Mouse (Mus musculus) central nervous system, embryonic 11.5 days (tissue): ENCODE data around the gene Eif4g1. TPM values are rescaled to one million over a fixed set of nuclear protein-coding genes. Genes with fewer than 3 reads are reported as not detected.

ENCODE experiments used
- polyA plus RNA-seq: library from polyadenylated mRNA; depleted of rRNA; stranded (reverse); fragments of >200 nt; gene quantifications from 2 replicates; pipeline ENCODE4 v1.2.3, GENCODE M21; 2012; rRNA removed

Eif4g1 gene
- polyA plus RNA-seq = 283 and 370 TPM in 2 replicates

GRCm38 (mm10) chr16:20668013-20668412 is at the start of gene Eif4g1:
Gene Eif4g1, plus strand, starts transcription at chr16:20668313.

GRCm38 (mm10) chr16:20621191-20621990 is 46.7 kb upstream of the Eif4g1 start, which contains the start of gene Camk2n2:
Gene Camk2n2, minus strand, starts transcription at chr16:20621287.

DNA sequence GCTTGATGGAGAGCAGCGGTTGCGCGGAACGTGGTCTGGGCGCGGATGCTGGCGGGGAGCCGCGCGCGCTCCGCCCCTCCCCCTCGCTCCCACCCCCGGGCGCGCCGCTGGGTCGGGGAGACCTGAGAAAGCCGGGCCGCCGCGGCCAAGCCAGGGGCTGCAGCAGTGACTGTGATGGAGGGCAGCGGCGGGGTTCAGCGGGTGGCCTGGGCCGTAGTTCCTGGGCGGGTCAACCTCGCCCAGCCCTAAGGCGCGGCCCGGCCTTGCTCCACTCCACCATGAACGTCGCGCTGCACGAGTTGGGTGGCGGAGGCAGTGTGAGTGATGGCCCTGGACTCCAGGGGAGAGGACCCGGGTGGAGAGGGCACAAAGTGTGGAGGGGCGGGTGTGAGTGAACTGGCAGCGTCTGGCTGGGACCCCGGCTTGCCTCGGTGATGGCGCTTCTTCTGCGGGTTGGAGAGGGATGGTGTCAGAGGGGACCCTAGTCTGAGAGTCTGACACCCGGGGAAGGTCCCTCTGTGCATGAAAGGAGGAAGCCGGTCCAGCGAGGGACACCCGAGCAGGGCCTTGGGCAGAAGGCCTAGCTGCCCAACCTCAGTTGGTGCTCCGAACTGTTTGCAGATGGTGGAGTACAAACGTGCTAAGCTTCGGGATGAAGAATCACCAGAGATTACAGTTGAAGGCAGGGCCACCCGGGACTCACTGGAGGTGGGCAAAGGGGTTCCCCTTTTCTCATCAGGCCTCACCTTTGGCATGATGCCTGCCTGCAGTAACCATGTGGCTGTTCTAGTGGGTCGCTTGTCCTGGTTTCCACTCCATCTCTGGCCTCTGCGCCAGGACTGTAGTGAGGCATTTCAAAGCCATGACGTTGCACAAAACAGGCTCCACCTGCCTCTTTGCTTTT is 38.1 kb upstream of the Eif4g1 start, which contains the start of gene Ece2:
Gene Ece2, plus strand, starts transcription at position 98 of the 904 bp plus-strand sequence.

GRCm38 (mm10) chr16:20651076-20651946 is 16.8 kb upstream of the Eif4g1 start, which contains the start of gene Psmd2:
Gene Psmd2, plus strand, starts transcription at chr16:20651652.

DNA sequence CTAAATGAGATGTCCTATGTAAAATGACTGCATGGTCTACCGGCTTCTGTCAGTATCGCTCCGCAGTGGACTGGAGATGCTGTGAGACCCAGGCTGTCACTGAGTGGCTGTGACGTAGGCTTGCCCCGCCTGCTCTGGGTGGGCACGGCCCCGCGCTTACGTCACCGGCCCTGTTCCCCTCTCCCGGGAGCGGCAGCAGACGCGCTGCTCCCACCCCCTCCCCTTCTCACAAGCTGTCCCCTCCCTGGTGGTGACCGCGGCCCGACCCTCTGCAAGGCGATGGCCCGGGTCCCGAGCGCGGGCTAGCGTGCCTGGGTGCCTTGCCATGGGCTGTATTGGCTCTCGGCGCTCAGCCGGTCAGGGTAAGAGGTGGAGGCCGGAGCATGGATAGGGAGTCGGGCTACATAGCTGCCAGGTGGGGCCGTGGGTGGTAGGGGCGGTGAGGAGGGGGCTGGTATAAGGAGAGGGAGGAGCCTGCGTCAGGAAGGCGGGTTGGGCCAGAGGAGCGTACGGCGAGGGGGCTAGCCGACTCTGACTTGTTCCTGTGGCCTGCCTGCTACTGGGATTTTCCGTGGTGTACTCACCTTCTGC is 25.1 kb downstream of the Eif4g1 start, which contains the start of gene Fam131a:
Gene Fam131a, plus strand, starts transcription at position 131 of the 591 bp plus-strand sequence.

GRCm38 (mm10) chr16:20717181-20717977 is 49.3 kb downstream of the Eif4g1 start, which contains the start of the genes Polr2h and Clcn2:
Gene Polr2h, plus strand, starts transcription at chr16:20717665.
Gene Clcn2, minus strand, starts transcription at chr16:20717746.

DNA sequence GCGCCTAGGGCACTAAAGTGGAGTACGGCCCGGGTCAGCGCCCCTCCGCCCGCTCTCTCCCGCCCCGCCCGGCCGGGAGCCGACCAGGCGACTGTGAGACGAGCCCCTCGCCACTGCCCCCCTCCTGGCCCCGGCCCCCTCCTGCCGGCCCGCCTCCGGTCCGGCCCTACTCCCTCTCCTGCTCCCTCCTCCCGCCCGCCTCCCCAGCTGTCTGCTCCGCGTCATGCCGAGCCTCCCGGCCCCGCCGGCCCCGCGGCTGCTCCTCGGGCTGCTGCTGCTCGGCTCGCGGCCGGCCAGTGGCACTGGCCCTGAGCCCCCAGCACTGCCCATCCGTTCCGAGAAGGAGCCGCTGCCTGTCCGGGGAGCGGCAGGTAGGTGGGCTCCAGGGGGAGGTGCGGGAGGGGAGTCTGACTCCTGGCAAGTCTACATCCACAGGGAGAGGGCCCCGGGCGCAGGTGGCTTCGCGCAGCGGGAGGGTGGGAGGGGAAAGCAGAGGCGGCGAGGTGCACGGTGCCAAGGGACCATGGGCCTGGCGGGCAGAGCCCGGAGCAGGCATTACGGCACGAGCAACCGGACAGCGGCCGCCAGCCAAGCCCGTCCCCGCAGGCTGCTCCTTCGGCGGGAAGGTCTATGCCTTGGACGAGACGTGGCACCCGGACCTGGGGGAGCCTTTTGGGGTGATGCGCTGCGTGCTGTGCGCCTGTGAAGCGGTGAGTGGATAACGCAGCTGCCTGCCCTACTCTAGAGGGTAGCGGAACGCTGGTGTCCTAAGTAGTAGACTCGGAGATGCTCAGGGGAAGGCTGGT is 65.0 kb downstream of the Eif4g1 start, which contains the start of gene Chrd:
Gene Chrd, plus strand, starts transcription at position 203 of the 806 bp plus-strand sequence.

DNA sequence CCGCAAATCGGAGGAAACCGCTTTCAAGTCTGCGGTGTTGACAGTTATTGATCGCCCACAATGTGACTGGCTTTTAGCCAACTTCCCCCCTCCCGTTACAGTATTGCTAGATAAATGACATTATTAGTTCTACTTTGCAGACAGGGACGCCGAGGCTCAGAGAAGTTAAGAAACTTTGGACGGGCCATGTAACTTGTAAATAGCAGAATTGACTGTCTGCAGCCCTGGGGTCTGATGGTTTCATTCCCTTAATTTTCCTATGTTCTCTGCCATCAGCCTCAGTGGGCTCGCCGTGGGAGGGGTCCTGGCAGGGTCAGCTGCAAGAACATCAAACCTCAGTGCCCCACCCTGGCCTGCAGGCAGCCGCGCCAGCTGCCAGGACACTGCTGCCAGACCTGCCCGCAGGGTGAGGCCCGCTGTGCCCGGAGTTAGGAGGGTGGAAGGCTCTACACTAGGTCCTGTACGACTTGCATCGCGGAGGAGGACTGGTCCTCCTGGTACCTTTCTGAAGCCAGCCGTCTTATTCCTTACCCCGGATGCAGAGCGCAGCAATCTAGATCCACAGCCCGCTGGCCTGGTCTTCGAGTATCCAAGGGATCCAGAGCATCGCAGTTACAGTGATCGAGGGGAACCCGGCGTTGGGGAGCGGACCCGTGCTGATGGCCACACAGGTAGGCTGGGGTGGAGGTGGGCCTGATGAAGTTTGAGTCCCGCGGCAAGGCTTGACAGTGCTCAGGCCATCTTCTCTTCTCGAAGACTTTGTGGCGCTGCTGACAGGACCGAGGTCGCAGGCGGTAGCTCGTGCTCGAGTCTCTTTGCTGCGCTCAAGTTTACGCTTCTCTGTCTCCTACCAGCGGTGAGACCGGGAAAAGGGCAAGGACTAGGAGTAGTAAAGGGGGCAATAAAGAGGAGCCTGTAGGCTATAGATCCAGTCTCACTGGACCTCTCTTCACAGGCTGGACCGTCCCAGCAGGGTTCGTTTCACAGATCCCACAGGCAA is 65.9 kb downstream of the Eif4g1 start, which contains the start of gene Thpo:
Gene Thpo, minus strand, starts transcription at position 781 of the 1,000 bp plus-strand sequence.

Other genes starting within 250 kb of the Eif4g1 start
- gene Abcc5, start 241.9 kb upstream of the Eif4g1 start, polyA plus RNA-seq = 146 and 153 TPM in 2 replicates
- gene Eif2b5, start 169.5 kb upstream of the Eif4g1 start, polyA plus RNA-seq = 63.5 and 74.4 TPM in 2 replicates
- 72.1 and 88.5 TPM in 2 replicates for gene Dvl3, start 151.3 kb upstream of the Eif4g1 start, polyA plus RNA-seq
- 439 and 679 TPM in 2 replicates for gene Ap2m1, start 132.8 kb upstream of the Eif4g1 start, polyA plus RNA-seq
- gene Abcf3, start 119.7 kb upstream of the Eif4g1 start, polyA plus RNA-seq = 56.9 and 58.1 TPM in 2 replicates
- 6.8 and 10.0 TPM in 2 replicates for gene Vwa5b2, start 78.8 kb upstream of the Eif4g1 start, polyA plus RNA-seq
- gene Eef1akmt4, start 56.7 kb upstream of the Eif4g1 start, polyA plus RNA-seq = 15.6 and 20.6 TPM in 2 replicates
- gene Gm49333, start 56.7 kb upstream of the Eif4g1 start, polyA plus RNA-seq = 0.23 TPM in 1 of 2 replicates, not detected in the other
- 21.2 and 26.8 TPM in 2 replicates for gene Alg3, start 56.6 kb upstream of the Eif4g1 start, polyA plus RNA-seq
- 10.4 and 10.6 TPM in 2 replicates for gene Camk2n2, start 47.0 kb upstream of the Eif4g1 start, polyA plus RNA-seq
- gene Ece2, start 38.5 kb upstream of the Eif4g1 start, polyA plus RNA-seq = 11.9 and 13.3 TPM in 2 replicates
- gene Psmd2, start 16.7 kb upstream of the Eif4g1 start, polyA plus RNA-seq = 237 and 241 TPM in 2 replicates
- 11.9 and 17.1 TPM in 2 replicates for gene Fam131a, start 24.9 kb downstream of the Eif4g1 start, polyA plus RNA-seq
- 100 and 107 TPM in 2 replicates for gene Polr2h, start 49.4 kb downstream of the Eif4g1 start, polyA plus RNA-seq
- gene Clcn2, start 49.4 kb downstream of the Eif4g1 start, polyA plus RNA-seq = 42.3 and 60.2 TPM in 2 replicates
- gene Chrd, start 64.8 kb downstream of the Eif4g1 start, polyA plus RNA-seq = 10.6 and 12.0 TPM in 2 replicates
- gene Thpo, start 66.2 kb downstream of the Eif4g1 start, polyA plus RNA-seq = 0.96 and 2.0 TPM in 2 replicates